Mouse (Mus musculus): Measurements from ENCODE around the gene Scap.

DNA sequence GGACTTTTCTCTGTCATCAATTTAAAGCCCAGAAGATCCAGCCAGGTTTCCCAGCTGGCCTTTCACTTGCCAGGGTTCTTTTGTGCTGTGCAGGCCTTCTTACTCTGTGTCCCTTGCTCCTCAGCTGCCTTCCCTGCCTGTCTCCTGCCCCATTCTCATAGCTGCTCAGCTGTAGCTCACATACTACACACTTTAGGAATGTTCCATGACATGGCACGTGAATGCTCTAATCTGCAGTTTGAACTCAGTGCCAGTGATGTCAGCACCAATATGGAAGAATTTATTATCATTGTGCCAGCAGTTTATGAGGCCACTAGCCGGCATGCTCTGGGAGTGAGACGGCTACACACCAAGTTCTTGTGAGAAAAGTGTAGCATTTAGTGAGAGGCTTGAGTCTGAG is 36.8 kb downstream of the Scap start:
- TF ChIP-seq EP300 (IDR thresholded peaks at IDR 0.05; ENCODE audit: low read depth) (0 out of 2 replicates have a peak, but pooled peaks have one; percentile 33), CTCF (IDR thresholded peaks at IDR 0.05; ENCODE audit: low read depth) (no peak)

Measured in heart, postnatal 0 days (tissue).